28 mouse cellular contexts compared by ENCODE assay signal in genomic region chr7:29419836-29420235, GRCm38 (mm10).
DNase-seq lines count a peak whose midpoint lies in the region; ATAC-seq lines count a peak whose summit lies in the region.
"Had no signal": no experiment of that assay in that cellular context is flagged by ENCODE, and none has a peak within 500 bp of the region (broad histone marks: within the 10 kb centered on the region; RNA-seq: fewer than 3 reads in every experiment).

No protein-coding gene starts in this region.

- no peaks in the 10 kb centered on the region for H3K9me3 ChIP-seq in lung, embryonic 16.5 days (ENCODE audit: control insufficient read depth, low read length)
- H3K9me3 ChIP-seq: embryonic facial prominence, embryonic 12.5 days; embryonic facial prominence, embryonic 15.5 days; heart, embryonic 10.5 days; heart, embryonic 13.5 days had no signal

- no peaks in the 10 kb centered on the region for H3K36me3 ChIP-seq in lung, embryonic 16.5 days (ENCODE audit: control insufficient read depth, insufficient read depth, low read length)
- H3K36me3 ChIP-seq: embryonic facial prominence, embryonic 12.5 days; embryonic facial prominence, embryonic 15.5 days; heart, embryonic 10.5 days; heart, embryonic 13.5 days had no signal

- ATAC-seq in lung, embryonic 16.5 days (ENCODE audit: low read depth): no peak
- ATAC-seq: CD4-positive, CD25-positive, alpha-beta regulatory T cell, adult 4 months; forebrain, embryonic 14.5 days; forebrain, postnatal 0 days; hindbrain, postnatal 0 days; inflammation-experienced regulatory T-cells, adult 6 months; intestine, embryonic 16.5 days; Patski had no signal

- DNase-seq in lung, postnatal 4 days: no peak
- DNase-seq in ES-CJ7 (ENCODE audit: low read depth, low spot score): peak; percentile 75
- peak; percentile 20 for DNase-seq in WW6 (ENCODE audit: low read depth, low spot score)
- DNase-seq in spleen, postnatal 14 days (ENCODE audit: low spot score in 2 of 2): no peak
- no peak for DNase-seq in retina, postnatal 1 day
- DNase-seq: adrenal gland, adult 2 months; adrenal gland, postnatal 14 days; cerebellum, adult 11 months; cerebellum, adult 2 months; cerebellum, adult 9-11 months; cerebellum, postnatal 25 days; forebrain, postnatal 0 days; gastrocnemius, postnatal 25 days; heart, adult 2 months; heart, postnatal 14 days; heart, postnatal 4 days had no signal

- H3K9ac ChIP-seq in lung, embryonic 16.5 days (ENCODE audit: low read length): no peak overlapping the region
- H3K9ac ChIP-seq: embryonic facial prominence, embryonic 12.5 days; embryonic facial prominence, embryonic 15.5 days; forebrain, postnatal 0 days; heart, embryonic 13.5 days; hindbrain, embryonic 14.5 days had no signal

- H3K4me1 ChIP-seq in lung, embryonic 16.5 days (replicated peaks; ENCODE audit: control insufficient read depth, insufficient read depth, low read length): peaks cover 69% of the 10 kb centered on the region

- H3K4me2 ChIP-seq in lung, embryonic 16.5 days (ENCODE audit: low read depth, low read length): no peak overlapping the region
- H3K4me2 ChIP-seq: embryonic facial prominence, embryonic 12.5 days; embryonic facial prominence, embryonic 15.5 days; heart, embryonic 13.5 days; hindbrain, embryonic 14.5 days had no signal

- WGBS in lung, embryonic 16.5 days: 33% methylated on average over 4 of the region's 4 CpGs

- no peaks in the 10 kb centered on the region for H3K27me3 ChIP-seq in lung, embryonic 16.5 days (ENCODE audit: control insufficient read depth, insufficient read depth, low read depth, low read length)
- H3K27me3 ChIP-seq: embryonic facial prominence, embryonic 12.5 days; embryonic facial prominence, embryonic 15.5 days; Patski had no signal

- peak overlapping the region; percentile 33; the same call in 1 of the 2 replicates for H3K27ac ChIP-seq in lung, embryonic 16.5 days (ENCODE audit: low read length)
- H3K27ac ChIP-seq: embryonic facial prominence, embryonic 12.5 days; embryonic facial prominence, embryonic 15.5 days; heart, adult 2 months; heart, embryonic 10.5 days; heart, embryonic 13.5 days; hindbrain, embryonic 14.5 days; hindbrain, postnatal 0 days had no signal

- no peak overlapping the region for H3K4me3 ChIP-seq in lung, embryonic 16.5 days (ENCODE audit: low read length)
- H3K4me3 ChIP-seq: embryonic facial prominence, embryonic 12.5 days; embryonic facial prominence, embryonic 15.5 days; heart, adult 2 months; heart, embryonic 10.5 days; heart, embryonic 13.5 days had no signal

Comparison
In these comparisons a context has a peak if more than half of its experiments do, and no peak if none do; other contexts are left out.
1. DNase-seq: peak in ES-CJ7 (single experiment) and WW6 (single experiment); none in lung, postnatal 4 days (0 of 2), spleen, postnatal 14 days (0 of 2) and retina, postnatal 1 day (single experiment).